Mouse (Mus musculus) forebrain, embryonic 13.5 days (tissue): ENCODE results near the gene Usf1. TPM values are rescaled to one million over a fixed set of nuclear protein-coding genes. Genes with fewer than 3 reads are reported as not detected.

ENCODE experiments used
- ATAC-seq: fragments of 200-750 bp; cut with Nextera tagmentation; 2 replicates; pipeline ENCODE4 v1.8.0; 2017
- H3K27ac ChIP-seq: fragments of 300-500 bp; sonication (generic); 2 replicates; pipeline ENCODE4 v1.5.1; 2015; ENCODE audit warnings: inconsistent platforms, mild to moderate bottlenecking, moderate library complexity
- H3K27me3 ChIP-seq: fragments of 300-500 bp; sonication (generic); 2 replicates; pipeline ENCODE4 v1.6.1; 2015; ENCODE audit warnings: mild to moderate bottlenecking, inconsistent platforms
- H3K36me3 ChIP-seq: fragments of 300-500 bp; sonication (generic); 2 replicates; pipeline ENCODE4 v1.6.1; 2015; ENCODE audit warnings: mild to moderate bottlenecking, inconsistent platforms; ENCODE audit not compliant: poor library complexity, severe bottlenecking
- H3K4me1 ChIP-seq: fragments of 300-500 bp; sonication (generic); 2 replicates; pipeline ENCODE4 v1.6.1; 2015; ENCODE audit warnings: inconsistent platforms
- H3K4me2 ChIP-seq: fragments of 300-500 bp; sonication (generic); 2 replicates; pipeline ENCODE4 v1.6.1; 2015; ENCODE audit warnings: inconsistent platforms, mild to moderate bottlenecking, moderate library complexity
- H3K4me3 ChIP-seq: fragments of 300-500 bp; sonication (generic); 2 replicates; pipeline ENCODE4 v1.5.1; 2015; ENCODE audit warnings: mild to moderate bottlenecking, inconsistent platforms
- H3K9ac ChIP-seq: fragments of 300-500 bp; sonication (generic); 2 replicates; pipeline ENCODE4 v1.6.1; 2015; ENCODE audit warnings: mild to moderate bottlenecking, inconsistent platforms
- H3K9me3 ChIP-seq: fragments of 300-500 bp; sonication (generic); replicated peaks from 2 replicates; pipeline ENCODE4 v1.6.1; 2016; ENCODE audit warnings: inconsistent platforms
- WGBS: fragments of 180-500 bp; shearing (Covaris S2); methylation state at CpG from one replicate; pipeline ENCODE4 v1.1.7; 2015; 5-methylcytosine and 5-hydroxymethylcytosine counted together
- polyA plus RNA-seq: library from polyadenylated mRNA; unstranded; fragments of >200 nt; fragmentation: Nextera tagmentation; extraction: Ambion mirVana; gene quantifications from 2 replicates; pipeline ENCODE4 v1.2.1, GENCODE M21; 2015

Gene Usf1
- polyA plus RNA-seq, 1 experiment from 2014 or later: 205 TPM

GRCm38 (mm10) chr1:171388376-171389102 lies 22.6 kb upstream of the Usf1 start, which contains the start of gene Arhgap30:
TSS of gene Arhgap30 (plus strand) at chr1:171388954.
- no peaks in the 10 kb centered on the region for H3K9me3 ChIP-seq
- H3K4me2 ChIP-seq: no peak within 1 kb of the TSS
- no peak for ATAC-seq
- H3K9ac ChIP-seq: no peak within 1 kb of the TSS
- H3K36me3 ChIP-seq: no peaks in the 10 kb centered on the region
- no peaks in the 10 kb centered on the region for H3K27me3 ChIP-seq
- WGBS: 83% methylated on average over 15 of the region's 15 CpGs
- no peak within 1 kb of the TSS for H3K27ac ChIP-seq
- H3K4me1 ChIP-seq: no peaks in the 10 kb centered on the region
- H3K4me3 ChIP-seq: no peak within 1 kb of the TSS

GRCm38 (mm10) chr1:171390101-171390500 lies 21.0 kb upstream of the Usf1 start:
- no peaks in the 10 kb centered on the region for H3K36me3 ChIP-seq
- no peak overlapping the region for H3K27ac ChIP-seq
- H3K27me3 ChIP-seq: no peaks in the 10 kb centered on the region
- WGBS: 82% methylated on average over 4 of the region's 4 CpGs
- H3K4me3 ChIP-seq: no peak overlapping the region
- H3K4me2 ChIP-seq: no peak overlapping the region
- H3K9ac ChIP-seq: no peak overlapping the region
- no peak for ATAC-seq
- no peaks in the 10 kb centered on the region for H3K9me3 ChIP-seq
- no peaks in the 10 kb centered on the region for H3K4me1 ChIP-seq

GRCm38 (mm10) chr1:171401821-171402220 lies 9.3 kb upstream of the Usf1 start:
- Histone ChIP-seq H3K36me3 (no peaks in the 10 kb centered on the region), H3K27ac (no peak overlapping the region), H3K9ac (no peak overlapping the region), H3K4me2 (no peak overlapping the region), H3K4me3 (no peak overlapping the region), H3K27me3 (peaks cover 10% of the 10 kb centered on the region; the same call in 1 of the 2 replicates), H3K9me3 (no peaks in the 10 kb centered on the region), H3K4me1 (no peaks in the 10 kb centered on the region)
- ATAC-seq: no peak
- 79% methylated on average over 4 of the region's 4 CpGs for WGBS

- H3K27ac ChIP-seq: no peak overlapping the region
- no peak overlapping the region for H3K9ac ChIP-seq
- ATAC-seq: no peak
- H3K4me2 ChIP-seq: no peak overlapping the region
- no peak overlapping the region for H3K4me3 ChIP-seq
- H3K9me3 ChIP-seq: no peaks in the 10 kb centered on the region
- 89% methylated on average over 9 of the region's 9 CpGs for WGBS
- no peaks in the 10 kb centered on the region for H3K36me3 ChIP-seq
- peaks cover 16% of the 10 kb centered on the region; the same call in 1 of the 2 replicates for H3K27me3 ChIP-seq
- no peaks in the 10 kb centered on the region for H3K4me1 ChIP-seq
These were observed 8.1 kb upstream of the Usf1 start for GRCm38 (mm10) chr1:171402991-171403390.

GRCm38 (mm10) chr1:171407263-171407662 lies 3.9 kb upstream of the Usf1 start:
- Histone ChIP-seq H3K27me3 (peaks cover 26% of the 10 kb centered on the region), H3K9me3 (no peaks in the 10 kb centered on the region), H3K4me3 (no peak overlapping the region), H3K27ac (no peak overlapping the region), H3K9ac (no peak overlapping the region), H3K4me1 (no peaks in the 10 kb centered on the region), H3K4me2 (no peak overlapping the region), H3K36me3 (no peaks in the 10 kb centered on the region)
- ATAC-seq: no peak
- WGBS: 86% methylated on average over 5 of the region's 5 CpGs

GRCm38 (mm10) chr1:171410231-171410630 lies 882 bp upstream of the Usf1 start:
- no peak for ATAC-seq
- no peaks in the 10 kb centered on the region for H3K9me3 ChIP-seq
- peaks cover 8% of the 10 kb centered on the region for H3K36me3 ChIP-seq
- 79% methylated on average over 1 of the region's 1 CpGs for WGBS
- H3K4me2 ChIP-seq: no peak overlapping the region
- no peak overlapping the region for H3K9ac ChIP-seq
- peaks cover 26% of the 10 kb centered on the region for H3K27me3 ChIP-seq
- peaks cover 21% of the 10 kb centered on the region for H3K4me1 ChIP-seq
- no peak overlapping the region for H3K27ac ChIP-seq
- H3K4me3 ChIP-seq: 0 out of 2 replicates have a peak overlapping the region, but pooled peaks have one; percentile 92

- Histone ChIP-seq H3K27ac (peak overlapping the region; percentile 92), H3K9me3 (no peaks in the 10 kb centered on the region), H3K27me3 (peaks cover 20% of the 10 kb centered on the region), H3K9ac (peak overlapping the region; percentile 98), H3K4me1 (peaks cover 21% of the 10 kb centered on the region), H3K4me2 (peak overlapping the region; percentile 60), H3K4me3 (peak overlapping the region; percentile 92), H3K36me3 (peaks cover 20% of the 10 kb centered on the region)
- peak; percentile 82 for ATAC-seq
- WGBS: under 1% methylated on average over 27 of the region's 39 CpGs
These were observed 404 bp downstream of the Usf1 start for GRCm38 (mm10) chr1:171411492-171411941.

- H3K4me2 ChIP-seq: peak overlapping the region; percentile 60
- peak overlapping the region; percentile 92 for H3K27ac ChIP-seq
- peak overlapping the region; percentile 98 for H3K9ac ChIP-seq
- ATAC-seq: peak; percentile 39
- WGBS: 2% methylated on average over 20 of the region's 20 CpGs
- H3K9me3 ChIP-seq: no peaks in the 10 kb centered on the region
- peaks cover 21% of the 10 kb centered on the region for H3K4me1 ChIP-seq
- H3K36me3 ChIP-seq: peaks cover 25% of the 10 kb centered on the region
- H3K4me3 ChIP-seq: peak overlapping the region; percentile 92
- peaks cover 20% of the 10 kb centered on the region for H3K27me3 ChIP-seq
These were observed 908 bp downstream of the Usf1 start for GRCm38 (mm10) chr1:171412001-171412441.

GRCm38 (mm10) chr1:171412446-171412845 lies 1.3 kb downstream of the Usf1 start:
- Histone ChIP-seq H3K4me2 (peak overlapping the region; percentile 60), H3K4me1 (peaks cover 21% of the 10 kb centered on the region), H3K27me3 (peaks cover 19% of the 10 kb centered on the region), H3K9me3 (no peaks in the 10 kb centered on the region), H3K27ac (peak overlapping the region; percentile 92), H3K9ac (peak overlapping the region; percentile 98), H3K36me3 (peaks cover 30% of the 10 kb centered on the region), H3K4me3 (peak overlapping the region; percentile 92)
- 17% methylated on average over 3 of the region's 3 CpGs for WGBS
- peak; percentile 11; the same call in 1 of the 2 replicates for ATAC-seq

- H3K9ac ChIP-seq: 0 out of 2 replicates have a peak overlapping the region, but pooled peaks have one; percentile 12
- peaks cover 8% of the 10 kb centered on the region; the same call in 1 of the 2 replicates for H3K27me3 ChIP-seq
- peaks cover 21% of the 10 kb centered on the region for H3K4me1 ChIP-seq
- peak overlapping the region; percentile 92; the same call in 1 of the 2 replicates for H3K4me3 ChIP-seq
- peak overlapping the region; percentile 60; the same call in 1 of the 2 replicates for H3K4me2 ChIP-seq
- H3K9me3 ChIP-seq: no peaks in the 10 kb centered on the region
- H3K36me3 ChIP-seq: peaks cover 41% of the 10 kb centered on the region
- 75% methylated on average over 8 of the region's 8 CpGs for WGBS
- no peak for ATAC-seq
- H3K27ac ChIP-seq: no peak overlapping the region
These were observed 2.5 kb downstream of the Usf1 start for GRCm38 (mm10) chr1:171413608-171414007.

- Histone ChIP-seq H3K36me3 (peaks cover 72% of the 10 kb centered on the region), H3K27ac (0 out of 2 replicates have a peak within 1 kb of the TSS, but pooled peaks have one; percentile 10), H3K9me3 (no peaks in the 10 kb centered on the region), H3K4me3 (no peak within 1 kb of the TSS), H3K4me2 (no peak within 1 kb of the TSS), H3K27me3 (no peaks in the 10 kb centered on the region), H3K9ac (no peak within 1 kb of the TSS), H3K4me1 (peaks cover 9% of the 10 kb centered on the region)
- no peak for ATAC-seq
- WGBS: 94% methylated on average over 5 of the region's 5 CpGs
These were observed 7.5 kb downstream of the Usf1 start, which contains the start of gene Tstd1 for GRCm38 (mm10) chr1:171418660-171419059. TSS of gene Tstd1 (plus strand) at chr1:171418872.

- Histone ChIP-seq H3K27ac (0 out of 2 replicates have a peak overlapping the region, but pooled peaks have one; percentile 10), H3K27me3 (no peaks in the 10 kb centered on the region), H3K4me2 (no peak overlapping the region), H3K9ac (no peak overlapping the region), H3K9me3 (no peaks in the 10 kb centered on the region), H3K4me1 (peaks cover 2% of the 10 kb centered on the region), H3K4me3 (no peak overlapping the region), H3K36me3 (peaks cover 70% of the 10 kb centered on the region)
- WGBS: 59% methylated on average over 12 of the region's 12 CpGs
- peak; percentile 19; the same call in 1 of the 2 replicates for ATAC-seq
These were observed 8.3 kb downstream of the Usf1 start for GRCm38 (mm10) chr1:171419291-171419882.
